Mouse (Mus musculus) ovary, postnatal 10 days (tissue): Measurements from ENCODE around the gene Mtr.
"Not testable (repeated sequence)": the region's sequence is repeated elsewhere in the genome, so short reads cannot be mapped to it uniquely, and the experiment has no call there.

ENCODE experiments used
- DNase-seq: peaks from one replicate; pipeline ENCODE4 v3.0.0; 2022; ENCODE audit warnings: low spot score

Mtr gene

GRCm38 (mm10) chr13:12159288-12160120, 98.4 kb downstream of the Mtr start:
- DNase-seq: no peak

- no peak for DNase-seq
Observed at GRCm38 (mm10) chr13:12153922-12154321, 104.0 kb downstream of the Mtr start.

GRCm38 (mm10) chr13:12146918-12147507, 110.9 kb downstream of the Mtr start:
- DNase-seq: no peak

DNA sequence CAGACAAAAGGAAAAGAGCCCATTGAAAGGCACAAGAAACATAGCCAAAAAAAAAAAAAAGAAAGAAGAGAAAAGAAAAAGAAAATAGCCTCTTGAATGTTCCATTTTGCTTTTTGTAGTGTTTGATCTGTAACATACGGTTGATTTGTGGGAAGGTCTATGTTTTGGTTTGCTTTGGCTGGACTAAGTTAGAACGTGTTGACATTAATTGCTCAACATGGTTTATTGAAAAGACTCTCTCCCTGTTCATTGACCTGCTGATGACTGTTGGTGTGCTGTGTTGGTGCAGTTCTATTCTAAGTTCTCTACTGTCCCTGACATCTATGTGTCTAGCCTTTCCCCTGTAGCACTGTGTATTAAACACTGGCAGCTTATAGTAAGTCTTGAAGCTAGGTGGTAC, 111.5 kb downstream of the Mtr start:
- no peak for DNase-seq

DNA sequence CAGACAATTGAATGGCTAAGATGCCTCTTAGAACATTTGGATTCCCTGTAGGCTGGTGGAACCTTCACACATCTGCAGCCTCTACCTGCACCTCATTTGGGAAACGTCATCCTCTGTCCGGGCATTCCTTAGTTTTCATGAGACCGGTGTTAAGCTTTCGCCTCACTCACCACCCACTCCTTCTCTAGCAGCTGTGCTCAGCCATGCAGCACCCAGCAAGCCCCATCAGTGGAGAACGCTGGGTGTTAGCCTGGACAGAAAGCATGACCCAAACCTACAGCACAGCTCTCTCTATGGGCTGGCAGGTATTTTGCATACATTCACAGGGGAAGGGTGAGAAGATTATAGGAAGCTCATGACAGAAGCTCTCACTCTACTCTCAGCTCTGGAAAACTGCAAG, 114.6 kb downstream of the Mtr start:
- no peak for DNase-seq

DNA sequence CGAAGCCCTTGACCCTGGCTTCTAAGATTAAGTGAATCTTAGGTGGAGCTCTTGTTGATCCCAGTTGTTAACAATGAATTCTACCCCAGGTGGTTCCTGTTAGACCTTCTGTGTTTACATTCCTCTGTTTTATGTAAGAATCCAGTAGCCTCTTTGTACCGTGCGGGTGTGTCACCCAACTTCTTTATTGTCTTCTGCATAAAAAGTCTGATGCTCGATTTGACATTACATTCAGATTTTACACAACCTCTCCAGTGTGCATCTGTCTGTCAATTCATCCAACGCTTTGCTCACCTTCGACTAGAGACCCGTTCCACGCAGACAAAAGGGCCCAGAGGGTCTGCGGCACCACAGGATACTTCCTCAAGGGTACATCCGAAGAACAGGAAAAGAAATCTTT, 121.5 kb downstream of the Mtr start:
- DNase-seq: not testable (repeated sequence)

DNA sequence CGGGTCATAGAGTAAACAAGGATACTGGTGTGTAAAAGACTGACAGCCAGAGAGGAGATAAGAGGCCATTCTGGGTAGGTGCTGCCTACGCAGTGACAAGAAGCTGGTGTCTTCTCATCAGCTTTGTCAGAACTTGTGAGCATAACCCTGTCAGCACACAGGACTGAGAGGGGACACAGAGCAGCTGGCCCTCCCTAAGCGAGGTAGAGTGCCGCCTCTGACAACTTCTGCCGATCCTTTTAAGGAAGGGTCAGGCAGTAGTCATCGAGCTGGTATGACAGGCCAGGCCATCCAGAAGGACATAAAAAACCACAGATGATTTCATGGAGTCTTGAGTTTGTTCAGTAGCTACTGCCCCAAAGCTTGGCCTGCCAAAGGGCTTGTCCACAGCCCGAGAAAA, 124.4 kb downstream of the Mtr start:
- DNase-seq: no peak
